Mouse (Mus musculus) MEL (cell line): ENCODE measurements around the gene Ppp6c.

Experiments
- BHLHE40 ChIP-seq: IDR thresholded peaks from 2 replicates; pipeline ENCODE4 v1.6.1; 2012; ENCODE audit warnings: low read depth, mild to moderate bottlenecking, inconsistent platforms, low read length, improper control_type of control experiment, borderline replicate concordance
- CTCF ChIP-seq, 3 experiments: IDR thresholded peaks in 2 of 3; conservative IDR thresholded peaks in 1 of 3; 2 replicates each; pipeline ENCODE4 v1.5.1; 2011 to 2012; ENCODE audit warnings: low read length in 3 of 3, low read depth in 2 of 3, mild to moderate bottlenecking in 2 of 3, improper control_type of control experiment in 1 of 3, inconsistent platforms in 1 of 3, mixed read lengths in 1 of 3, moderate library complexity in 1 of 3; ENCODE audit not compliant: control insufficient read depth in 1 of 3, insufficient read depth in 1 of 3, poor library complexity in 1 of 3, severe bottlenecking in 1 of 3
- EP300 ChIP-seq, 2 experiments: IDR thresholded peaks; 2 replicates each; pipeline ENCODE4 v1.6.1; 2011; ENCODE audit warnings: improper control_type of control experiment in 2 of 2, low read length in 2 of 2, low read depth in 1 of 2, mild to moderate bottlenecking in 1 of 2
- MAFK ChIP-seq: IDR thresholded peaks from 2 replicates; pipeline ENCODE4 v1.6.1; 2011; ENCODE audit warnings: low read depth, mild to moderate bottlenecking, low read length, improper control_type of control experiment, borderline replicate concordance
- POLR2A ChIP-seq, 2 experiments: IDR thresholded peaks; 2 replicates each; pipeline ENCODE4 v1.6.1; 2011 to 2012; ENCODE audit warnings: low read length in 2 of 2, mild to moderate bottlenecking in 2 of 2, control low read depth in 1 of 2, improper control_type of control experiment in 1 of 2, low read depth in 1 of 2, moderate library complexity in 1 of 2; ENCODE audit not compliant: control insufficient read depth in 1 of 2, insufficient read depth in 1 of 2, poor library complexity in 1 of 2
- POLR2AphosphoS2 ChIP-seq: IDR thresholded peaks from 2 replicates; pipeline ENCODE4 v1.6.1; 2011; ENCODE audit warnings: low read length, improper control_type of control experiment
- RAD21 ChIP-seq: IDR thresholded peaks from 2 replicates; pipeline ENCODE4 v1.6.1; 2011; ENCODE audit warnings: mild to moderate bottlenecking, low read depth, low read length, improper control_type of control experiment
- TCF12 ChIP-seq: IDR thresholded peaks from 2 replicates; pipeline ENCODE4 v1.6.1; 2014; ENCODE audit warnings: low read depth, mild to moderate bottlenecking, inconsistent platforms, low read length, improper control_type of control experiment, moderate library complexity

- TF ChIP-seq BHLHE40, result no peak
- TF ChIP-seq POLR2A (IDR thresholded peaks at IDR 0.05; ENCODE audit: control insufficient read depth in 1 of 2, insufficient read depth in 1 of 2, low read depth in 1 of 2, low read length in 2 of 2, poor library complexity in 1 of 2), result no peak
- TF ChIP-seq RAD21, result no peak
- TF ChIP-seq EP300 (IDR thresholded peaks at IDR 0.05; ENCODE audit: low read depth in 1 of 2, low read length in 2 of 2), result no peak
- TF ChIP-seq MAFK, result no peak
- TF ChIP-seq TCF12, result no peak
- no peak for TF ChIP-seq CTCF (IDR thresholded peaks at IDR 0.05 in 2 of 3, conservative IDR thresholded peaks at IDR 0.05 in 1 of 3; ENCODE audit: control insufficient read depth in 1 of 3, insufficient read depth in 1 of 3, low read depth in 2 of 3, low read length in 3 of 3, poor library complexity in 1 of 3, severe bottlenecking in 1 of 3)
- TF ChIP-seq POLR2AphosphoS2, result no peak
Observed at GRCm38 (mm10) chr2:39189961-39190560, 36.2 kb downstream of the Ppp6c start.
